9 mouse cellular contexts compared by ENCODE assay signal in genomic region chr8:119466105-119466504, GRCm38 (mm10). TPM values are rescaled to one million over a fixed set of nuclear protein-coding genes. Genes with fewer than 3 reads are reported as not detected.
DNase-seq lines count a peak whose midpoint lies in the region; ATAC-seq and TF ChIP-seq lines count a peak whose summit lies in the region.
"Had no signal": no experiment of that assay in that cellular context is flagged by ENCODE, and none has a peak within 500 bp of the region (broad histone marks: within the 10 kb centered on the region; RNA-seq: fewer than 3 reads in every experiment).

No protein-coding gene starts in this region.

- no peak for TF ChIP-seq EP300 in heart, adult 2 months (IDR thresholded peaks at IDR 0.05; ENCODE audit: insufficient read depth, low read depth, low read length)

- no peaks in the 10 kb centered on the region for H3K79me2 ChIP-seq in heart, adult 2 months (replicated peaks; ENCODE audit: control insufficient read depth, insufficient read depth, low read length)

- H3K4me3 ChIP-seq in heart, embryonic 11.5 days (ENCODE audit: low read depth, low read length): no peak overlapping the region
- no peak overlapping the region for H3K4me3 ChIP-seq in heart, adult 2 months
- peak overlapping the region in 1 of 2 experiments; percentile 0; a peak in 1 of 4 replicates for H3K4me3 ChIP-seq in ES-E14 (ENCODE audit: insufficient read depth in 1 of 2, low read depth in 1 of 2, low read length in 2 of 2, poor library complexity in 1 of 2, severe bottlenecking in 1 of 2)
- no peak overlapping the region for H3K4me3 ChIP-seq in forebrain, postnatal 0 days (ENCODE audit: low read depth, low read length)
- no peak overlapping the region for H3K4me3 ChIP-seq in neural tube, embryonic 13.5 days
- H3K4me3 ChIP-seq: myocyte had no signal

- H3K4me2 ChIP-seq in heart, embryonic 11.5 days: peak overlapping the region; percentile 23
- H3K4me2 ChIP-seq in forebrain, postnatal 0 days (ENCODE audit: low read depth): peak overlapping the region; percentile 42
- H3K4me2 ChIP-seq in neural tube, embryonic 13.5 days: peak overlapping the region; percentile 38

- WGBS in heart, embryonic 11.5 days (ENCODE audit: insufficient replicate concordance): 2% methylated on average over 18 of the region's 18 CpGs
- WGBS in heart, adult 2 months: 7% methylated on average over 18 of the region's 18 CpGs
- 4% methylated on average over 18 of the region's 18 CpGs for WGBS in forebrain, postnatal 0 days
- 3% methylated on average over 18 of the region's 18 CpGs for WGBS in neural tube, embryonic 13.5 days

- intact Hi-C loops in heart, adult 2 months (cut with DNase I): no loop called here

- in situ Hi-C loops in ES-E14 (cut with MboI; ENCODE audit: low sequenced_read_pairs in 2 of 2, unreplicated experiment in 2 of 2): no loop called here

- H3K4me1 ChIP-seq in heart, embryonic 11.5 days (ENCODE audit: control insufficient read depth, insufficient read depth, low read length): peaks cover 17% of the 10 kb centered on the region
- H3K4me1 ChIP-seq in heart, adult 2 months (ENCODE audit: control insufficient read depth, insufficient read depth, low read length): no peaks in the 10 kb centered on the region
- H3K4me1 ChIP-seq in ES-E14 (ENCODE audit: control insufficient read depth in 2 of 2, insufficient read depth in 2 of 2, low read length in 2 of 2, poor library complexity in 1 of 2): peaks cover 3 to 13% of the 10 kb centered on the region in 2 experiments; a peak in 1 of 4 replicates
- H3K4me1 ChIP-seq in forebrain, postnatal 0 days (ENCODE audit: insufficient read depth): peaks cover 16% of the 10 kb centered on the region
- H3K4me1 ChIP-seq in neural tube, embryonic 13.5 days (replicated peaks): peaks cover 51% of the 10 kb centered on the region

- peaks cover 38% of the 10 kb centered on the region for H3K27me3 ChIP-seq in heart, embryonic 11.5 days (ENCODE audit: control insufficient read depth, insufficient read depth, low read length)
- H3K27me3 ChIP-seq in heart, adult 2 months (ENCODE audit: control insufficient read depth, insufficient read depth, low read length): no peaks in the 10 kb centered on the region; the same call in 1 of the 2 replicates
- H3K27me3 ChIP-seq in forebrain, postnatal 0 days (ENCODE audit: insufficient read depth, low read length): no peaks in the 10 kb centered on the region
- H3K27me3 ChIP-seq in neural tube, embryonic 13.5 days: peaks cover 28% of the 10 kb centered on the region

- H3K36me3 ChIP-seq in heart, embryonic 11.5 days (ENCODE audit: control insufficient read depth, insufficient read depth, low read length): no peaks in the 10 kb centered on the region
- no peaks in the 10 kb centered on the region for H3K36me3 ChIP-seq in heart, adult 2 months (ENCODE audit: control insufficient read depth, insufficient read depth, low read length)
- no peaks in the 10 kb centered on the region for H3K36me3 ChIP-seq in ES-E14 (ENCODE audit: control insufficient read depth, insufficient read depth, low read length, poor library complexity, severe bottlenecking)
- no peaks in the 10 kb centered on the region for H3K36me3 ChIP-seq in forebrain, postnatal 0 days (ENCODE audit: insufficient read depth)
- H3K36me3 ChIP-seq in neural tube, embryonic 13.5 days: no peaks in the 10 kb centered on the region

- no peaks in the 10 kb centered on the region for H3K9me3 ChIP-seq in heart, embryonic 11.5 days (replicated peaks; ENCODE audit: control insufficient read depth, low read length)
- no peaks in the 10 kb centered on the region for H3K9me3 ChIP-seq in ES-E14 (ENCODE audit: control insufficient read depth, insufficient read depth, low read depth, low read length)
- H3K9me3 ChIP-seq in forebrain, postnatal 0 days (ENCODE audit: low read length): no peaks in the 10 kb centered on the region
- H3K9me3 ChIP-seq in neural tube, embryonic 13.5 days: no peaks in the 10 kb centered on the region

- no peak overlapping the region for H3K9ac ChIP-seq in heart, embryonic 11.5 days (ENCODE audit: low read depth, low read length)
- no peak overlapping the region for H3K9ac ChIP-seq in heart, adult 2 months (ENCODE audit: low read depth, low read length)
- H3K9ac ChIP-seq in ES-E14 (ENCODE audit: insufficient read depth, low read depth, low read length, poor library complexity, severe bottlenecking): no peak overlapping the region
- 0 out of 2 replicates have a peak overlapping the region, but pooled peaks have one; percentile 22 for H3K9ac ChIP-seq in forebrain, postnatal 0 days
- 0 out of 2 replicates have a peak overlapping the region, but pooled peaks have one; percentile 31 for H3K9ac ChIP-seq in neural tube, embryonic 13.5 days

- TF ChIP-seq CTCF in heart, adult 2 months (IDR thresholded peaks at IDR 0.05): no peak
- no peak for TF ChIP-seq CTCF in forebrain, postnatal 0 days (IDR thresholded peaks at IDR 0.05; ENCODE audit: low read depth)

- no peak for TF ChIP-seq POLR2A in heart, adult 2 months (IDR thresholded peaks at IDR 0.05; ENCODE audit: insufficient read depth, low read depth, low read length)

- no peak for ATAC-seq in heart, embryonic 11.5 days (replicated peaks; ENCODE audit: insufficient number of reproducible peaks, low FRiP score, low TSS enrichment)
- peak; percentile 91 for ATAC-seq in forebrain, postnatal 0 days
- peak; percentile 29; the same call in 1 of the 2 replicates for ATAC-seq in neural tube, embryonic 13.5 days (ENCODE audit: low read depth)

- no peak for DNase-seq in heart, adult 2 months
- DNase-seq in ES-E14 (ENCODE audit: low read depth, low spot score): peak; percentile 82
- DNase-seq in forebrain, postnatal 0 days: peak; percentile 79
- DNase-seq in left cerebral cortex, adult 11 months (ENCODE audit: low spot score): peak; percentile 51
- DNase-seq in spleen, postnatal 10 days (ENCODE audit: low spot score in 2 of 2): no peak
- DNase-seq in cerebellum, adult 9-11 months: no peak

- no peak overlapping the region for H3K27ac ChIP-seq in heart, embryonic 11.5 days (ENCODE audit: low read depth, low read length)
- no peak overlapping the region for H3K27ac ChIP-seq in heart, adult 2 months
- H3K27ac ChIP-seq in ES-E14 (ENCODE audit: insufficient read depth, low read depth, low read length, poor library complexity, severe bottlenecking): no peak overlapping the region
- H3K27ac ChIP-seq in forebrain, postnatal 0 days (ENCODE audit: low read depth, low read length): no peak overlapping the region
- peak overlapping the region; percentile 29 for H3K27ac ChIP-seq in neural tube, embryonic 13.5 days (replicated peaks)

TF ChIP-seq in ES-E14, 5 proteins besides CTCF, POLR2A, EP300 and RAD21:
- TF ChIP-seq HCFC1 (IDR thresholded peaks at IDR 0.05; ENCODE audit: borderline replicate concordance, insufficient read depth, low read length): no peak
- TF ChIP-seq CHD2 (IDR thresholded peaks at IDR 0.05; ENCODE audit: low read depth, low read length): no peak
- TF ChIP-seq ZNF384 (IDR thresholded peaks at IDR 0.05; ENCODE audit: low read depth, low read length): no peak
- no peak for TF ChIP-seq MAFK (IDR thresholded peaks at IDR 0.05; ENCODE audit: insufficient read depth, low read depth, low read length)
- no peak for TF ChIP-seq ZC3H11A (IDR thresholded peaks at IDR 0.05; ENCODE audit: borderline replicate concordance, low read depth, low read length)

RNA-seq across cellular contexts. Expression of gene Necab2, which starts 19.6 kb away (rescaled TPM):
- 1.4 and 2.0 TPM in 2 replicates for polyA plus RNA-seq in heart, embryonic 11.5 days (2014; fragmentation: Nextera tagmentation; extraction: Ambion mirVana)
- not detected for total RNA-seq in heart, adult 2 months (2021)
- not detected in 2 replicates for polyA plus RNA-seq in heart, adult 2 months (2012; rRNA removed)
- total RNA-seq in ES-E14 (2012; rRNA removed): 4.5 and 8.5 TPM in 2 replicates
- 41.1 and 58.5 TPM in 2 replicates for total RNA-seq in forebrain, postnatal 0 days (2014; rRNA removed)
- polyA plus RNA-seq in forebrain, postnatal 0 days (2015; fragmentation: Nextera tagmentation; extraction: Ambion mirVana): 35.0 and 56.1 TPM in 2 replicates
- polyA plus RNA-seq in neural tube, embryonic 13.5 days (2015; fragmentation: Nextera tagmentation; extraction: Ambion mirVana): 39.6 and 41.7 TPM in 2 replicates
- polyA plus RNA-seq: myocyte had no signal

RNA-seq across cellular contexts. Expression of gene Osgin1, which starts 32.2 kb away (rescaled TPM):
- 0.39 and 0.94 TPM in 2 replicates for polyA plus RNA-seq in heart, embryonic 11.5 days (2014; fragmentation: Nextera tagmentation; extraction: Ambion mirVana)
- 1 to 10 TPM; 3.9 to 5.5 TPM for total RNA-seq in heart, adult 2 months (2021)
- 7.2 and 7.8 TPM in 2 replicates for polyA plus RNA-seq in heart, adult 2 months (2012; rRNA removed)
- 0.32 and 0.36 TPM in 2 replicates for total RNA-seq in ES-E14 (2012; rRNA removed)
- total RNA-seq in forebrain, postnatal 0 days (2014; rRNA removed): not detected in 2 replicates
- polyA plus RNA-seq in forebrain, postnatal 0 days (2015; fragmentation: Nextera tagmentation; extraction: Ambion mirVana): 0.12 and 0.19 TPM in 2 replicates
- polyA plus RNA-seq in neural tube, embryonic 13.5 days (2015; fragmentation: Nextera tagmentation; extraction: Ambion mirVana): 0.40 TPM in 1 of 2 replicates, not detected in the other

RNA-seq across cellular contexts. Expression of gene Slc38a8, which starts 35.4 kb away (rescaled TPM):
- not detected in 2 replicates for polyA plus RNA-seq in heart, embryonic 11.5 days (2014; fragmentation: Nextera tagmentation; extraction: Ambion mirVana)
- not detected for total RNA-seq in heart, adult 2 months (2021)
- 0.12 TPM in 1 of 2 replicates, not detected in the other for polyA plus RNA-seq in heart, adult 2 months (2012; rRNA removed)
- total RNA-seq in ES-E14 (2012; rRNA removed): 0.16 and 0.85 TPM in 2 replicates
- total RNA-seq in forebrain, postnatal 0 days (2014; rRNA removed): not detected in 2 replicates
- 0.12 TPM in 1 of 2 replicates, not detected in the other for polyA plus RNA-seq in forebrain, postnatal 0 days (2015; fragmentation: Nextera tagmentation; extraction: Ambion mirVana)
- not detected in 2 replicates for polyA plus RNA-seq in neural tube, embryonic 13.5 days (2015; fragmentation: Nextera tagmentation; extraction: Ambion mirVana)
- polyA plus RNA-seq: myocyte had no signal

Comparison
In these comparisons a context has a peak if more than half of its experiments do, and no peak if none do; other contexts are left out.
1. H3K9ac ChIP-seq: peak in forebrain, postnatal 0 days (single experiment) and neural tube, embryonic 13.5 days (single experiment); none in heart, embryonic 11.5 days (single experiment), heart, adult 2 months (single experiment) and ES-E14 (single experiment).
2. DNase-seq: peak in ES-E14 (single experiment), forebrain, postnatal 0 days (single experiment) and left cerebral cortex, adult 11 months (single experiment); none in heart, adult 2 months (0 of 2), spleen, postnatal 10 days (0 of 2) and cerebellum, adult 9-11 months (single experiment).
3. RNA of gene Necab2, which starts 19.6 kb away (polyA plus RNA-seq): 35.0 to 56.1 TPM in forebrain, postnatal 0 days and 39.6 to 41.7 TPM in neural tube, embryonic 13.5 days; 1.4 to 2.0 TPM in heart, embryonic 11.5 days and not detected in heart, adult 2 months; every median in the first group is over 10 times any median in the second.
4. Peak in every context shown above with its lines, with median percentiles within 50 percentile points of each other: H3K4me2 ChIP-seq.